Mouse (Mus musculus): ENCODE measurements around the gene Zfp729a. TPM values are rescaled to one million over a fixed set of nuclear protein-coding genes. Genes with fewer than 3 reads are reported as not detected.

The Zfp729a gene
- 1.5 and 2.4 TPM in 2 replicates for polyA plus RNA-seq (2015; fragmentation: Nextera tagmentation; extraction: Ambion mirVana)

GRCm38 (mm10) chr13:67637294-67638007 lies at the start of gene Zfp729a, which contains the start of gene Gm49345:
Zfp729a (minus strand) TSS chr13:67637791.
Gm49345 (minus strand) TSS chr13:67637769.

DNA sequence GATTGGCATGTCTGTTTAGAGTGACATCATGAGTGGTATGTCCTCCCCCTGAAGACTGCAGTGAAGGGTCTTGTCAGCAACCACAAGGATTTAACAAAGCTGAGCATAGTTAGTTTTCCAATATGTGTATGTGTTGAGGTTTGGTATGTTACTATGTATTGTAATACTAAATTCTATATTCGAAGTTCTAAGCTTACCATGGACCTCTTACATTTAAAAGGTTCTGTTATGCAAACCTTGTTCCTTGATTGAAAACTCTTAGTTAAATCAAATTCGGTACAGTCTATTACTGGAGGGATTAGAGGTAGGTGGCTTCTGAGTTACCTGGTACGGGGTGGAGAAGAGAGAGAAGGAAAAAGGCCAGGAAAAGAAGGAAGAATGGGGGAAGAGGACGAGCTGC lies 49.4 kb upstream of the Zfp729a start, which contains the start of gene Zfp738:
Zfp738 (minus strand) TSS at position 101 of the 400 bp plus-strand sequence.

DNA sequence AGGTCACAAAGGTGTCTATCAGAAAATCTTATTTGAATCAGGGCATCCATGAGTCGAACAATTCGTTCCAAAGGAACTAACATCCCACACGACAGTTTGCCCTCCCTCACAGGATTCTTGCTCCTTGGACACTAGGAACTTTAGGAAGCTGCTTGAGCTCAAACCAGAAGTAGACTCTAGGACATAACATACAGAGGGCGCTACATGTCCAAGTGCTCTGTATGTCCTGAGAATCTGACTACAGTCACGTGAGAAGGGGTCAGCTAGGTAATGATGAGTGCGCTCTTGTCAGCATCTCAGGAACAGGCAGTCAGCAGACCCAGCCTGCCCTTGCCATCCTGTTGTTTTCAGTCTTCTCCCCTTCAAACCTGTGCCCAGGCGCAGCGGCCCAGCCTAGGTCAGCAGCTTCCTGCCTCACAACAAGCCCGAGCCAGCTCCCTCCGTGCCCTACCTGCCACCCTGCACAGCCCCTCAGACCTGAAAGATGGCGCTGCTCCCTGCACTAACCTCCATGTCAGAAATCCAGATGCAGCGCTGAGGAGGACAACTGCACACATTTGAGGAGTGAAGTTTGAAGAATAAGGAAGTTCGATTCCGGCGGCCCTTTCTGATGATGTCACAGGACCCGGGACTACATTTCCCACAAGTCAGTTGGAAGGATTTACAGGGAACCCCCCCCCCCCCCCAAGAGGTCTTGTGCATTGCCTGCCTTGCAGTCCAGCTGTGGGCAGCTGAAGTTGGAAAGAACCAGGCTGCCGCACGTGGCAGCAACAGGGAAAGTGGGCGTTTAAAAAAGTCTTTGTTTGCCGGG lies 28.3 kb downstream of the Zfp729a start, which contains the start of gene Zfp729b:
Zfp729b (minus strand) TSS at position 642 of the 811 bp plus-strand sequence.

Other genes with a start within 250 kb of the Zfp729a start
- 2.1 and 2.4 TPM in 2 replicates for gene Zfp429, start 238.0 kb downstream of the Zfp729a start, polyA plus RNA-seq (2015; fragmentation: Nextera tagmentation; extraction: Ambion mirVana)
- gene Zfp459, start 216.4 kb downstream of the Zfp729a start, polyA plus RNA-seq (2015; fragmentation: Nextera tagmentation; extraction: Ambion mirVana): 0.41 and 0.76 TPM in 2 replicates
- 5.7 and 7.4 TPM in 2 replicates for gene Zfp874a, start 186.2 kb downstream of the Zfp729a start, polyA plus RNA-seq (2015; fragmentation: Nextera tagmentation; extraction: Ambion mirVana)
- gene Zfp874b, start 153.5 kb downstream of the Zfp729a start, polyA plus RNA-seq (2015; fragmentation: Nextera tagmentation; extraction: Ambion mirVana): 3.1 and 3.8 TPM in 2 replicates
- 3.3 and 3.8 TPM in 2 replicates for gene Zfp58, start 137.2 kb downstream of the Zfp729a start, polyA plus RNA-seq (2015; fragmentation: Nextera tagmentation; extraction: Ambion mirVana)
- not detected in 2 replicates for gene Gm26965, start 111.6 kb downstream of the Zfp729a start, polyA plus RNA-seq (2015; fragmentation: Nextera tagmentation; extraction: Ambion mirVana)
- 14.5 and 17.2 TPM in 2 replicates for gene Zfp87, start 111.6 kb downstream of the Zfp729a start, polyA plus RNA-seq (2015; fragmentation: Nextera tagmentation; extraction: Ambion mirVana)
- gene Zfp748, start 84.0 kb downstream of the Zfp729a start, polyA plus RNA-seq (2015; fragmentation: Nextera tagmentation; extraction: Ambion mirVana): 3.8 and 3.9 TPM in 2 replicates
- gene Zfp729b, start 28.1 kb downstream of the Zfp729a start, polyA plus RNA-seq (2015; fragmentation: Nextera tagmentation; extraction: Ambion mirVana): 1.8 and 2.7 TPM in 2 replicates
- gene Gm49345, start within 50 bp of the Zfp729a start, polyA plus RNA-seq (2015; fragmentation: Nextera tagmentation; extraction: Ambion mirVana): not detected in 2 replicates
- 4.5 and 6.9 TPM in 2 replicates for gene Zfp738, start 49.3 kb upstream of the Zfp729a start, polyA plus RNA-seq (2015; fragmentation: Nextera tagmentation; extraction: Ambion mirVana)
- gene Zfp65, start 91.4 kb upstream of the Zfp729a start, polyA plus RNA-seq (2015; fragmentation: Nextera tagmentation; extraction: Ambion mirVana): 1.8 and 2.3 TPM in 2 replicates
- gene Zfp85, start 117.4 kb upstream of the Zfp729a start, polyA plus RNA-seq (2015; fragmentation: Nextera tagmentation; extraction: Ambion mirVana): 1.5 and 2.0 TPM in 2 replicates
- gene Zfp493, start 141.9 kb upstream of the Zfp729a start, polyA plus RNA-seq (2015; fragmentation: Nextera tagmentation; extraction: Ambion mirVana): 0.46 and 0.89 TPM in 2 replicates
- gene Zfp273, start 175.9 kb upstream of the Zfp729a start, polyA plus RNA-seq (2015; fragmentation: Nextera tagmentation; extraction: Ambion mirVana): 1.9 and 3.6 TPM in 2 replicates
- 0.66 and 1.2 TPM in 2 replicates for gene Gm10037, start 193.3 kb upstream of the Zfp729a start, polyA plus RNA-seq (2015; fragmentation: Nextera tagmentation; extraction: Ambion mirVana)
- not detected in 2 replicates for gene BC048507, start 225.5 kb upstream of the Zfp729a start, polyA plus RNA-seq (2015; fragmentation: Nextera tagmentation; extraction: Ambion mirVana)